Mouse (Mus musculus) bone marrow, adult 2 months (tissue): Measurements from ENCODE around the gene Ak7.

Experiments used
- CTCF ChIP-seq: fragments of 200-500 bp; IDR thresholded peaks from 2 replicates; pipeline ENCODE4 v1.5.1; 2011; ENCODE audit warnings: low read length, control low read depth; ENCODE audit not compliant: control insufficient read depth, insufficient read depth
- POLR2A ChIP-seq: fragments of 200-500 bp; IDR thresholded peaks from 2 replicates; pipeline ENCODE4 v1.6.1; 2011; ENCODE audit warnings: low read depth, mild to moderate bottlenecking, control low read depth, low read length, borderline replicate concordance; ENCODE audit not compliant: control insufficient read depth

DNA sequence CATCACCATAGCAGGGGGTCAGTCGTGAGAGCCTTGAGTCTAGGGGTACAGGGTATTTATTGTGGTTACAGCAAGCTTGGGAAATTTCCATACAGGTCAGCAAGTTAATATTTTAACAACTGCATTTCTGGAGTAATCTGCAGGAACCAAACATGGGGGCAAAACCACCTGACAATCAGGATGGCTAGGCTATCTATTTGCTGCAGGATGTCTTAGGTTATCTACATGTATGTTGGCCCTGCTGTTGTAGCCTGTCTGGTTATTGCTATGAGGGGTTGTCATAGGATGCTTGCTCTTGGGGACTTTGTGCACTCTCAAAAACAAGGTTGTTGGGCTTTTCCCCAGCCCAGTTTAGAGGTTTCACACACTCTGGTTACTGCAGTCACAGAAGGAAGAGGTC lies 18.8 kb downstream of the Ak7 start:
- TF ChIP-seq CTCF: no peak
- TF ChIP-seq POLR2A: no peak
